Mouse (Mus musculus) heart, adult 2 months (tissue): ENCODE data around the gene Retnlb. TPM values are rescaled to one million over a fixed set of nuclear protein-coding genes. Genes with fewer than 3 reads are reported as not detected.

Experiments used
- DNase-seq, 2 experiments: peaks; one replicate each; pipeline ENCODE4 v3.0.0; 2021
- H3K27ac ChIP-seq: fragments of 200-600 bp; 2 replicates; pipeline ENCODE4 v1.8.1; 2022
- H3K27me3 ChIP-seq: fragments of 200-500 bp; 2 replicates; pipeline ENCODE4 v1.6.1; 2012; ENCODE audit warnings: mild to moderate bottlenecking, low read length, inconsistent platforms, mixed read lengths; ENCODE audit not compliant: control insufficient read depth, insufficient read depth
- H3K36me3 ChIP-seq: fragments of 200-500 bp; 2 replicates; pipeline ENCODE4 v1.6.1; 2012; ENCODE audit warnings: low read length, inconsistent platforms; ENCODE audit not compliant: control insufficient read depth, insufficient read depth
- H3K4me1 ChIP-seq: fragments of 200-500 bp; 2 replicates; pipeline ENCODE4 v1.6.1; 2011; ENCODE audit warnings: low read length; ENCODE audit not compliant: control insufficient read depth, insufficient read depth
- H3K4me3 ChIP-seq: fragments of 200-600 bp; 2 replicates; pipeline ENCODE4 v1.8.1; 2022
- H3K79me2 ChIP-seq: fragments of 200-500 bp; replicated peaks from 2 replicates; pipeline ENCODE4 v1.6.1; 2012; ENCODE audit warnings: mild to moderate bottlenecking, inconsistent platforms, low read length, moderate library complexity, mixed read lengths; ENCODE audit not compliant: control insufficient read depth, insufficient read depth
- H3K9ac ChIP-seq: fragments of 200-500 bp; 2 replicates; pipeline ENCODE4 v1.6.1; 2012; ENCODE audit warnings: low read depth, mild to moderate bottlenecking, control low read depth, inconsistent platforms, low read length, mixed read lengths
- CTCF ChIP-seq: fragments of 200-600 bp; IDR thresholded peaks from 2 replicates; pipeline ENCODE4 v1.8.1; 2022; ENCODE audit warnings: antibody characterized with exemption, mild to moderate bottlenecking, moderate library complexity
- EP300 ChIP-seq: fragments of 200-500 bp; IDR thresholded peaks from 2 replicates; pipeline ENCODE4 v1.6.1; 2011; ENCODE audit warnings: low read depth, low read length, control low read depth; ENCODE audit not compliant: insufficient read depth
- POLR2A ChIP-seq: fragments of 200-500 bp; IDR thresholded peaks from 2 replicates; pipeline ENCODE4 v1.6.1; 2011; ENCODE audit warnings: mild to moderate bottlenecking, low read depth, low read length, control low read depth; ENCODE audit not compliant: insufficient read depth
- WGBS: fragments of 180-500 bp; shearing (Covaris S2); methylation state at CpG from one replicate; pipeline ENCODE4 v1.1.7; 2018; 5-methylcytosine and 5-hydroxymethylcytosine counted together
- intact Hi-C: fragments of 180-260 bp; cut with DNase I; formaldehyde crosslinking; loops from one replicate; pipeline ENCODE4 v1.15.1; 2025
- polyA plus RNA-seq: library from polyadenylated mRNA; depleted of rRNA; stranded (reverse); fragments of >200 nt; gene quantifications from 2 replicates; pipeline ENCODE4 v1.2.3, GENCODE M21; 2012
- total RNA-seq, 2 experiments: library from RNA; stranded (reverse); gene quantifications; 2 replicates each; pipeline ENCODE4 v1.2.3; 2021

Retnlb gene
- total and polyA plus RNA-seq, 3 experiments: not detected

GRCm38 (mm10) chr16:48798285-48798684 lies 18.4 kb upstream of the Retnlb start:
- no peaks in the 10 kb centered on the region for H3K36me3 ChIP-seq
- intact Hi-C loops: no loop called here
- no peaks in the 10 kb centered on the region for H3K4me1 ChIP-seq

DNA sequence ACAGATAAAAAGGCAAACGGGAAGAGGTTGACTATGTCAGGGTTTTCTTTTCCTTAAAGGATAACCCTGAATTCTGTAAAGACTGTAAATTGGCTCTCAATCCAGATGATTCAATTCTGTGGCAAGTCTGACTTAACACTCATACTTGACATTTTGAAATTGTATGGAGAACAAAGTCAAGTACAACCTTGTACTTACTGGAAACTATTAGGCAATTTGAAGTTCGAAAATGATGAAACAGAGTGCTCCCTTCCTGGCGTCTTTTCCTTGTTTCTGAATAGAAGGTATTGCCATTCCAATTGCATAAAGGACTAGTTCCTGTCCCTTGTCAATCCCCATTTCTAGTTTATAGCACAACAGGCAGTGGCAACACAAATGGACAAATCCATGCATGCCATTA lies 17.2 kb upstream of the Retnlb start:
- intact Hi-C loops: no loop called here
- H3K36me3 ChIP-seq: no peaks in the 10 kb centered on the region
- no peak overlapping the region for H3K27ac ChIP-seq
- WGBS: 71% methylated on average over 3 of the region's 3 CpGs
- no peak for DNase-seq
- H3K4me1 ChIP-seq: no peaks in the 10 kb centered on the region
- no peaks in the 10 kb centered on the region for H3K79me2 ChIP-seq
- no peak overlapping the region for H3K9ac ChIP-seq
- H3K27me3 ChIP-seq: peaks cover 1% of the 10 kb centered on the region; the same call in 1 of the 2 replicates
- TF ChIP-seq EP300 (no peak), CTCF (no peak)
- H3K4me3 ChIP-seq: no peak overlapping the region

More at GRCm38 (mm10) chr16:48798285-48798684, 18.4 kb upstream of the Retnlb start:
- no peak overlapping the region for H3K27ac ChIP-seq
- H3K4me3 ChIP-seq: no peak overlapping the region
- TF ChIP-seq POLR2A (no peak), CTCF (no peak), EP300 (no peak)
- H3K9ac ChIP-seq: no peak overlapping the region
- no peak for DNase-seq
- 26% methylated on average over 3 of the region's 3 CpGs for WGBS
- peaks cover 1% of the 10 kb centered on the region; the same call in 1 of the 2 replicates for H3K27me3 ChIP-seq
- no peaks in the 10 kb centered on the region for H3K79me2 ChIP-seq

GRCm38 (mm10) chr16:48800906-48801305 lies 15.8 kb upstream of the Retnlb start:
- Histone ChIP-seq H3K9ac (no peak overlapping the region), H3K79me2 (no peaks in the 10 kb centered on the region), H3K27me3 (peaks cover 1% of the 10 kb centered on the region; the same call in 1 of the 2 replicates), H3K4me3 (no peak overlapping the region), H3K36me3 (no peaks in the 10 kb centered on the region), H3K4me1 (no peaks in the 10 kb centered on the region), H3K27ac (no peak overlapping the region)
- intact Hi-C loops: no loop called here
- DNase-seq: no peak
- 81% methylated on average over 2 of the region's 2 CpGs for WGBS
- TF ChIP-seq POLR2A: no peak
- no peak for TF ChIP-seq CTCF
- no peak for TF ChIP-seq EP300

DNA sequence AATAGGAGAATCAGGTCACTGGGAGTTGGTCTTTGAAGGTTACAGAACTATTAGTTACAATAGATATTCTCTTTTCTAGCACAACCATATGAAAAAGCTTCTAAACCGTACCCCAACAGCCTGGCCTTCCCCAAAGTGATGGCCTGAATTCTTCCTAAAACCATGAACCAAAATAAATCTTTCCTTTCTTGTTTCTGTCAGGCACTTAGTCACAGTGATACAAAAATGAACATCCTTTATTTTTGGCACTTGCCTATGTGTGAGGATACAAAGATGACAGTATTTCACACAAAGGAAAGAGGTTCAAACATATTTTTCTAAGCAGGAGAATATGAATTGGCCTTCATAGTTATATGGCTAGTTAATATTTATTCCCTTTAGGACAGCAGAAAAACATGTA lies 11.2 kb upstream of the Retnlb start:
- H3K36me3 ChIP-seq: no peaks in the 10 kb centered on the region

GRCm38 (mm10) chr16:48806521-48806920 lies 10.1 kb upstream of the Retnlb start:
- WGBS: 71% methylated on average over 1 of the region's 1 CpGs
- no peaks in the 10 kb centered on the region for H3K4me1 ChIP-seq
- intact Hi-C loops: no loop called here
- no peak for DNase-seq
- H3K4me3 ChIP-seq: no peak overlapping the region
- no peaks in the 10 kb centered on the region for H3K36me3 ChIP-seq
- H3K27ac ChIP-seq: no peak overlapping the region
- H3K9ac ChIP-seq: no peak overlapping the region
- no peaks in the 10 kb centered on the region for H3K79me2 ChIP-seq
- TF ChIP-seq CTCF (no peak), EP300 (no peak), POLR2A (no peak)
- no peaks in the 10 kb centered on the region for H3K27me3 ChIP-seq

More for the DNA sequence above, 11.2 kb upstream of the Retnlb start:
- WGBS: 88% methylated on average over 1 of the region's 1 CpGs
- intact Hi-C loops: no loop called here
- Histone ChIP-seq H3K9ac (no peak overlapping the region), H3K4me1 (no peaks in the 10 kb centered on the region), H3K79me2 (no peaks in the 10 kb centered on the region), H3K27me3 (no peaks in the 10 kb centered on the region), H3K4me3 (no peak overlapping the region), H3K27ac (no peak overlapping the region)
- no peak for DNase-seq
- TF ChIP-seq CTCF (no peak), POLR2A (no peak), EP300 (no peak)

DNA sequence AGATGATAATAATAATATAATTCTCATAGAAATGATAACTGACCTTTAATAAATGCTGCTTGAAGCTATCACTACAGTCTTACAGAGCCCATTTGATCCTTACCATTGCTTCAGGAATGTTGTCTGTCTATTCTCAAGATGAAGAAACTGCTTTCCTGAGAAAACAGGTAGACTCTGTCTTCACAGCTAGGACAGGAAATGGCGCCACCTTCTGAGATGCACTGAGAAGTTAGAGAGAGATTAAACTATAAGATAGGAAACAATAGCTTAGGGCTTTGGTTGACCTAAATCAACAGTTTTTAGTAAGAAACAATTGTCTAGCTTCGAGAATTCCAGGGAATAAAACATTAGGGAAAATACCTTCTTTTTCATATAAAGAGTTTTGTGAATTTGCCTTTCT lies 7.3 kb upstream of the Retnlb start:
- DNase-seq: no peak
- H3K79me2 ChIP-seq: no peaks in the 10 kb centered on the region
- no peaks in the 10 kb centered on the region for H3K27me3 ChIP-seq
- 35% methylated on average over 2 of the region's 2 CpGs for WGBS
- H3K4me1 ChIP-seq: no peaks in the 10 kb centered on the region
- H3K9ac ChIP-seq: no peak overlapping the region
- intact Hi-C loops: no loop called here
- TF ChIP-seq CTCF (no peak), POLR2A (no peak), EP300 (no peak)
- H3K4me3 ChIP-seq: no peak overlapping the region
- H3K36me3 ChIP-seq: no peaks in the 10 kb centered on the region
- no peak overlapping the region for H3K27ac ChIP-seq
